Mouse (Mus musculus) adipocyte (in vitro differentiated cells): ENCODE results near the gene Kcnc1.
A peak's percentile ranks its signal among the peaks of the same experiment; 100 is the strongest.

Experiments used
- DNase-seq: peaks from one replicate; pipeline ENCODE4 v3.0.0-alpha.2; 2016; ENCODE audit warnings: low spot score

Gene Kcnc1

GRCm38 (mm10) chr7:46422052-46422763 is 25.9 kb downstream of the Kcnc1 start:
- DNase-seq, result no peak

GRCm38 (mm10) chr7:46422764-46423412 is 26.6 kb downstream of the Kcnc1 start:
- peak; percentile 3 for DNase-seq

- no peak for DNase-seq
Observed at GRCm38 (mm10) chr7:46423951-46424350, 27.7 kb downstream of the Kcnc1 start.

- DNase-seq, result no peak
Observed at GRCm38 (mm10) chr7:46425012-46425411, 28.7 kb downstream of the Kcnc1 start.

GRCm38 (mm10) chr7:46433874-46434273 is 37.6 kb downstream of the Kcnc1 start:
- no peak for DNase-seq

GRCm38 (mm10) chr7:46435833-46436232 is 39.5 kb downstream of the Kcnc1 start:
- no peak for DNase-seq

GRCm38 (mm10) chr7:46438537-46439141 is 42.3 kb downstream of the Kcnc1 start:
- no peak for DNase-seq

- DNase-seq, result no peak
Observed at GRCm38 (mm10) chr7:46443163-46443562, 46.9 kb downstream of the Kcnc1 start.

- no peak for DNase-seq
Observed at GRCm38 (mm10) chr7:46445896-46446295, 49.6 kb downstream of the Kcnc1 start.

- DNase-seq, result no peak
Observed at GRCm38 (mm10) chr7:46447473-46448165, 51.3 kb downstream of the Kcnc1 start.

- no peak for DNase-seq
Observed at GRCm38 (mm10) chr7:46448922-46449645, 52.8 kb downstream of the Kcnc1 start.

- no peak for DNase-seq
Observed at GRCm38 (mm10) chr7:46453930-46454679, 57.8 kb downstream of the Kcnc1 start.

- no peak for DNase-seq
Observed at GRCm38 (mm10) chr7:46457889-46458288, 61.6 kb downstream of the Kcnc1 start.

- DNase-seq, result no peak
Observed at GRCm38 (mm10) chr7:46459200-46459599, 62.9 kb downstream of the Kcnc1 start.

- no peak for DNase-seq
Observed at GRCm38 (mm10) chr7:46459605-46460245, 63.4 kb downstream of the Kcnc1 start.

GRCm38 (mm10) chr7:46462287-46462686 is 66.0 kb downstream of the Kcnc1 start:
- no peak for DNase-seq

GRCm38 (mm10) chr7:46463136-46463535 is 66.8 kb downstream of the Kcnc1 start:
- DNase-seq, result no peak

GRCm38 (mm10) chr7:46466422-46466981 is 70.2 kb downstream of the Kcnc1 start:
- DNase-seq, result peak; percentile 3

- DNase-seq, result no peak
Observed at GRCm38 (mm10) chr7:46469542-46469941, 73.2 kb downstream of the Kcnc1 start.

- no peak for DNase-seq
Observed at GRCm38 (mm10) chr7:46471054-46471737, 74.9 kb downstream of the Kcnc1 start.
